In the genomic region with DNA sequence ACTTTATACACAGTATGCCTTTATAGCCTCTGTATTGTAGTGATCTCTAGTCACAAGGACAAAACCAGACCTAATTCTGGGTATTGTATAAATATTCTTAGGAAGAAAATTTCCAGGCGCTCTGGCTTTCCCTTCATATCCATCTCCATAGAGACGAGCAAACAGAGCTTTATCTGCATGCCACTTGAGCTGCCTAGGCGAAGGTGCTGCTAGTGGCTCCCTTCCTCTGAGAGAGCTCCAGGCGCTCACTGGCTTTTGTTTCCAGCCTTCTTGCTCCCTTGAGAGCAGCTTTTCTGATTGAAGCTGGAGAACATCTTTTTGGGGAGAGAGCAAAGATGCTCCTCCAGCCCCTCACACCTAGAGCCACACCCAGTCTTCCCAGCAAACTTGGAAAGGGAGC, we compare ENCODE assay signal across 23 mouse cellular contexts.
A peak's percentile ranks its signal among the peaks of the same experiment; 100 is the strongest.
DNase-seq lines count a peak whose midpoint lies in the region; ATAC-seq and TF ChIP-seq lines count a peak whose summit lies in the region.
"Had no signal": no experiment of that assay in that cellular context is flagged by ENCODE, and none has a peak within 500 bp of the region (broad histone marks: within the 10 kb centered on the region; RNA-seq: fewer than 3 reads in every experiment).

No protein-coding gene starts in this region.

- TF ChIP-seq CTCF in cortical plate, adult 2 months (IDR thresholded peaks at IDR 0.05; ENCODE audit: extremely low read depth, insufficient read depth, low read length): no peak

- DNase-seq in heart, adult 18-20 months: no peak
- peak; percentile 35 to 48 for DNase-seq in left cerebral cortex, postnatal 14 days (ENCODE audit: low spot score in 2 of 2)
- DNase-seq in left cerebral cortex, adult 11 months (ENCODE audit: low spot score): no peak
- DNase-seq in testis, postnatal 14 days (ENCODE audit: low spot score): no peak
- DNase-seq: adrenal gland, postnatal 36 days; cerebellum, adult 11 months; embryo, embryonic 11 days; gastrocnemius, adult 2 months; kidney, adult 8-10 months; kidney, postnatal 10 days; liver, embryonic 13.5 days; lung, adult 2 months; lung, postnatal 14 days had no signal

- TF ChIP-seq POLR2A in cortical plate, adult 2 months (IDR thresholded peaks at IDR 0.05; ENCODE audit: extremely low read depth, insufficient read depth, low read length): no peak

- WGBS in heart, embryonic 12.5 days: 24% methylated on average over 4 of the region's 4 CpGs
- 35% methylated on average over 4 of the region's 4 CpGs for WGBS in stomach, embryonic 16.5 days

- no peak overlapping the region for H3K9ac ChIP-seq in heart, embryonic 12.5 days
- H3K9ac ChIP-seq in stomach, embryonic 16.5 days (ENCODE audit: low read length): no peak overlapping the region
- H3K9ac ChIP-seq: embryonic facial prominence, embryonic 13.5 days; forebrain, embryonic 12.5 days; hindbrain, embryonic 12.5 days; liver, embryonic 13.5 days; midbrain, embryonic 12.5 days; neural tube, embryonic 15.5 days; stomach, embryonic 15.5 days had no signal

- H3K27ac ChIP-seq in heart, embryonic 12.5 days (ENCODE audit: poor library complexity, severe bottlenecking): peak overlapping the region; percentile 28; the same call in 1 of the 2 replicates
- H3K27ac ChIP-seq in cortical plate, adult 2 months (ENCODE audit: insufficient read depth, low read length): 0 out of 2 replicates have a peak overlapping the region, but pooled peaks have one; percentile 63
- peak overlapping the region; percentile 29; the same call in 1 of the 2 replicates for H3K27ac ChIP-seq in stomach, embryonic 16.5 days (ENCODE audit: low read length)
- H3K27ac ChIP-seq: embryonic facial prominence, embryonic 13.5 days; forebrain, embryonic 12.5 days; gastrocnemius, adult 2 months; hindbrain, embryonic 12.5 days; liver, embryonic 13.5 days; midbrain, embryonic 12.5 days; neural tube, embryonic 15.5 days; stomach, embryonic 15.5 days had no signal

- ATAC-seq in heart, embryonic 12.5 days (ENCODE audit: insufficient number of reproducible peaks, low FRiP score): no peak
- no peak; the same call in 1 of the 2 replicates for ATAC-seq in stomach, embryonic 16.5 days (ENCODE audit: insufficient read depth, low FRiP score)

- intact Hi-C loops in left cerebral cortex, postnatal 14 days (cut with DNase I): loop anchor here (5.0 kb wide), 1 partner anchor 145 kb away; no protein-coding TSS in a partner anchor

- H3K4me3 ChIP-seq in heart, embryonic 12.5 days: no peak overlapping the region
- no peak overlapping the region for H3K4me3 ChIP-seq in cortical plate, adult 2 months (ENCODE audit: insufficient read depth, low read length)
- H3K4me3 ChIP-seq in stomach, embryonic 16.5 days (replicated peaks; ENCODE audit: low read length): no peak overlapping the region
- H3K4me3 ChIP-seq: embryonic facial prominence, embryonic 13.5 days; erythroblast, embryonic 14.5 days; forebrain, embryonic 12.5 days; gastrocnemius, adult 2 months; hindbrain, embryonic 12.5 days; liver, embryonic 13.5 days; midbrain, embryonic 12.5 days; neural tube, embryonic 15.5 days; stomach, embryonic 15.5 days had no signal

- no peak overlapping the region for H3K4me2 ChIP-seq in heart, embryonic 12.5 days
- no peak overlapping the region for H3K4me2 ChIP-seq in stomach, embryonic 16.5 days (ENCODE audit: low read depth, low read length)
- H3K4me2 ChIP-seq: embryonic facial prominence, embryonic 13.5 days; forebrain, embryonic 12.5 days; hindbrain, embryonic 12.5 days; liver, embryonic 13.5 days; midbrain, embryonic 12.5 days; neural tube, embryonic 15.5 days; stomach, embryonic 15.5 days had no signal

- peaks cover 20% of the 10 kb centered on the region for H3K4me1 ChIP-seq in heart, embryonic 12.5 days (replicated peaks)
- peaks cover 3% of the 10 kb centered on the region; the same call in 1 of the 2 replicates for H3K4me1 ChIP-seq in cortical plate, adult 2 months (ENCODE audit: control insufficient read depth, insufficient read depth, low read length)
- H3K4me1 ChIP-seq in stomach, embryonic 16.5 days (ENCODE audit: control insufficient read depth, insufficient read depth, low read length): no peaks in the 10 kb centered on the region
- H3K4me1 ChIP-seq: forebrain, embryonic 12.5 days; hindbrain, embryonic 12.5 days; liver, embryonic 13.5 days; midbrain, embryonic 12.5 days; neural tube, embryonic 15.5 days; stomach, embryonic 15.5 days had no signal

- no peaks in the 10 kb centered on the region for H3K27me3 ChIP-seq in heart, embryonic 12.5 days (replicated peaks)
- H3K27me3 ChIP-seq in stomach, embryonic 16.5 days (ENCODE audit: control insufficient read depth, insufficient read depth, low read length): no peaks in the 10 kb centered on the region
- H3K27me3 ChIP-seq: embryonic facial prominence, embryonic 13.5 days; forebrain, embryonic 12.5 days; hindbrain, embryonic 12.5 days; liver, embryonic 13.5 days; midbrain, embryonic 12.5 days; neural tube, embryonic 15.5 days; stomach, embryonic 15.5 days had no signal

- no peaks in the 10 kb centered on the region for H3K36me3 ChIP-seq in heart, embryonic 12.5 days
- no peaks in the 10 kb centered on the region for H3K36me3 ChIP-seq in stomach, embryonic 16.5 days (ENCODE audit: control insufficient read depth, insufficient read depth, low read length)
- H3K36me3 ChIP-seq: embryonic facial prominence, embryonic 13.5 days; forebrain, embryonic 12.5 days; hindbrain, embryonic 12.5 days; liver, embryonic 13.5 days; midbrain, embryonic 12.5 days; neural tube, embryonic 15.5 days; stomach, embryonic 15.5 days had no signal

- H3K9me3 ChIP-seq in heart, embryonic 12.5 days (replicated peaks): peaks cover 3% of the 10 kb centered on the region; the same call in 1 of the 2 replicates
- no peaks in the 10 kb centered on the region for H3K9me3 ChIP-seq in stomach, embryonic 16.5 days (replicated peaks; ENCODE audit: control insufficient read depth, low read length)
- H3K9me3 ChIP-seq: embryonic facial prominence, embryonic 13.5 days; forebrain, embryonic 12.5 days; hindbrain, embryonic 12.5 days; liver, embryonic 13.5 days; midbrain, embryonic 12.5 days; neural tube, embryonic 15.5 days; stomach, embryonic 15.5 days had no signal

Comparison
In these comparisons a context has a peak if more than half of its experiments do, and no peak if none do; other contexts are left out.
1. DNase-seq: peak in left cerebral cortex, postnatal 14 days (2 of 2); none in heart, adult 18-20 months (0 of 2), left cerebral cortex, adult 11 months (single experiment) and testis, postnatal 14 days (single experiment).
2. Peak in every context shown above with its lines, with median percentiles within 50 percentile points of each other: H3K27ac ChIP-seq.